In genomic region chr6:125040221-125040620, GRCm38 (mm10) we compare ENCODE assay signal across 8 mouse cellular contexts. TPM values are rescaled to one million over a fixed set of nuclear protein-coding genes. Genes with fewer than 3 reads are reported as not detected.
DNase-seq lines count a peak whose midpoint lies in the region; ATAC-seq and TF ChIP-seq lines count a peak whose summit lies in the region.

No protein-coding gene starts in this region.

- no peak for TF ChIP-seq CTCF in testis, adult 2 months (IDR thresholded peaks at IDR 0.05; ENCODE audit: control insufficient read depth, insufficient read depth, insufficient replicate concordance, low read depth, low read length)

- H3K36me3 ChIP-seq in testis, adult 2 months (ENCODE audit: control insufficient read depth, insufficient read depth, low read length) = no peaks in the 10 kb centered on the region; the same call in 1 of the 2 replicates
- peaks cover 10% of the 10 kb centered on the region for H3K36me3 ChIP-seq in liver, embryonic 11.5 days (ENCODE audit: control insufficient read depth, insufficient read depth, low read length)

- no peak overlapping the region for H3K27ac ChIP-seq in testis, adult 2 months (ENCODE audit: control insufficient read depth, insufficient read depth, low read depth, low read length)
- H3K27ac ChIP-seq in liver, embryonic 11.5 days (ENCODE audit: low read depth, low read length) = 0 out of 2 replicates have a peak overlapping the region, but pooled peaks have one; percentile 2

- TF ChIP-seq POLR2A in testis, adult 2 months (IDR thresholded peaks at IDR 0.05; ENCODE audit: control insufficient read depth, low read depth, low read length) = no peak

- H3K27me3 ChIP-seq in testis, adult 2 months (ENCODE audit: control insufficient read depth, insufficient read depth, low read length) = no peaks in the 10 kb centered on the region
- H3K27me3 ChIP-seq in liver, embryonic 11.5 days (replicated peaks; ENCODE audit: control insufficient read depth, insufficient read depth, low read length) = no peaks in the 10 kb centered on the region

- peak overlapping the region; percentile 42 for H3K9ac ChIP-seq in liver, embryonic 11.5 days (ENCODE audit: low read depth, low read length)

- 13% methylated on average over 7 of the region's 7 CpGs for WGBS in liver, embryonic 11.5 days

- H3K4me3 ChIP-seq in testis, adult 2 months (ENCODE audit: control insufficient read depth, low read depth, low read length) = peak overlapping the region; percentile 94
- H3K4me3 ChIP-seq in liver, embryonic 11.5 days (ENCODE audit: low read depth, low read length) = peak overlapping the region; percentile 56

- H3K4me1 ChIP-seq in testis, adult 2 months (ENCODE audit: control insufficient read depth, insufficient read depth, low read length) = no peaks in the 10 kb centered on the region; the same call in none of the 2 replicates
- peaks cover 11% of the 10 kb centered on the region for H3K4me1 ChIP-seq in liver, embryonic 11.5 days (replicated peaks; ENCODE audit: control insufficient read depth, insufficient read depth, low read length)

- ATAC-seq in liver, embryonic 11.5 days (replicated peaks; ENCODE audit: low FRiP score) = no peak

- peak overlapping the region; percentile 92 for H3K4me2 ChIP-seq in liver, embryonic 11.5 days

- DNase-seq in embryo, embryonic 10.5 days (ENCODE audit: low spot score) = peak; percentile 22
- DNase-seq in embryo, embryonic 10 days (ENCODE audit: low spot score) = no peak
- no peak for DNase-seq in testis, postnatal 14 days (ENCODE audit: low spot score)
- DNase-seq in liver, embryonic 11.5 days (ENCODE audit: low spot score) = no peak
- DNase-seq in right cerebral cortex, adult 18-20 months = no peak
- DNase-seq in adrenal gland, adult 18-20 months (ENCODE audit: low spot score in 2 of 2) = no peak
- DNase-seq in spleen, postnatal 14 days (ENCODE audit: low spot score in 2 of 2) = no peak

- H3K9me3 ChIP-seq in liver, embryonic 11.5 days (ENCODE audit: control insufficient read depth, low read length) = no peaks in the 10 kb centered on the region

RNA-seq across cellular contexts. Expression of gene Ing4, which starts 0.7 kb away (rescaled TPM):
- polyA plus RNA-seq in testis, adult 2 months (2012; rRNA removed) = 11.3 and 11.8 TPM in 2 replicates
- polyA plus RNA-seq in liver, embryonic 11.5 days (2014; fragmentation: Nextera tagmentation; extraction: Ambion mirVana) = 60.0 and 63.8 TPM in 2 replicates
- total RNA-seq in adrenal gland, adult 18-20 months (2021) = 10 to 100 TPM; 45.3 to 53.4 TPM

RNA-seq across cellular contexts. Expression of gene Acrbp, which starts 9.3 kb away (rescaled TPM):
- 1,698 and 1,947 TPM in 2 replicates for polyA plus RNA-seq in testis, adult 2 months (2012; rRNA removed)
- 6.0 and 7.4 TPM in 2 replicates for polyA plus RNA-seq in liver, embryonic 11.5 days (2014; fragmentation: Nextera tagmentation; extraction: Ambion mirVana)
- total RNA-seq in adrenal gland, adult 18-20 months (2021) = 1 to 10 TPM; 7.8 to 9.6 TPM

RNA-seq across cellular contexts. Expression of gene Lpar5, which starts 27.5 kb away (rescaled TPM):
- 0.31 and 0.32 TPM in 2 replicates for polyA plus RNA-seq in testis, adult 2 months (2012; rRNA removed)
- polyA plus RNA-seq in liver, embryonic 11.5 days (2014; fragmentation: Nextera tagmentation; extraction: Ambion mirVana) = 2.6 and 3.2 TPM in 2 replicates
- under 1 TPM; 0.40 to 0.93 TPM for total RNA-seq in adrenal gland, adult 18-20 months (2021)

RNA-seq across cellular contexts. Expression of gene Zfp384, which starts 31.3 kb away (rescaled TPM):
- polyA plus RNA-seq in testis, adult 2 months (2012; rRNA removed) = 50.2 and 53.1 TPM in 2 replicates
- 7.6 and 7.9 TPM in 2 replicates for polyA plus RNA-seq in liver, embryonic 11.5 days (2014; fragmentation: Nextera tagmentation; extraction: Ambion mirVana)
- total RNA-seq in adrenal gland, adult 18-20 months (2021) = 10 to 100 TPM; 56.0 to 56.1 TPM

RNA-seq across cellular contexts. Expression of gene Pianp, which starts 43.7 kb away (rescaled TPM):
- polyA plus RNA-seq in testis, adult 2 months (2012; rRNA removed) = 0.23 and 0.38 TPM in 2 replicates
- polyA plus RNA-seq in liver, embryonic 11.5 days (2014; fragmentation: Nextera tagmentation; extraction: Ambion mirVana) = 0.30 and 0.40 TPM in 2 replicates
- 1 to 10 TPM; 1.6 to 3.0 TPM for total RNA-seq in adrenal gland, adult 18-20 months (2021)

Comparison
In these comparisons a context has a peak if more than half of its experiments do, and no peak if none do; other contexts are left out.
1. RNA of gene Acrbp, which starts 9.3 kb away (polyA plus RNA-seq): 1,698 to 1,947 TPM in testis, adult 2 months; 6.0 to 7.4 TPM in liver, embryonic 11.5 days; every median in the first group is over 100 times any median in the second.